Mouse (Mus musculus) brain, embryonic 14.5 days (tissue): Measurements from ENCODE around the gene Atg4c. TPM values are rescaled to one million over a fixed set of nuclear protein-coding genes. Genes with fewer than 3 reads are reported as not detected.

Experiments
- DNase-seq: peaks from one replicate; pipeline ENCODE4 v3.0.0-alpha.2; 2011; ENCODE audit warnings: low read depth
- CTCF ChIP-seq: fragments of 200-500 bp; IDR thresholded peaks from 2 replicates; pipeline ENCODE4 v1.5.1; 2012; ENCODE audit warnings: inconsistent platforms, mild to moderate bottlenecking, moderate library complexity, borderline replicate concordance; ENCODE audit not compliant: insufficient read depth, insufficient read length; ENCODE audit errors: extremely low read depth
- POLR2A ChIP-seq: fragments of 200-500 bp; IDR thresholded peaks from 2 replicates; pipeline ENCODE4 v1.6.1; 2012; ENCODE audit warnings: mild to moderate bottlenecking, inconsistent platforms, borderline replicate concordance; ENCODE audit not compliant: poor library complexity, insufficient read depth, insufficient read length, severe bottlenecking; ENCODE audit errors: extremely low read depth
- polyA plus RNA-seq: library from polyadenylated mRNA; depleted of rRNA; stranded (reverse); fragments of >200 nt; gene quantifications from 2 replicates; pipeline ENCODE4 v1.2.3, GENCODE M21; 2012

The Atg4c gene
- polyA plus RNA-seq, 1 experiment = 12.0 TPM

- no peak for DNase-seq
- TF ChIP-seq POLR2A = no peak
Measured at GRCm38 (mm10) chr4:99177255-99177654, 16.5 kb upstream of the Atg4c start.

GRCm38 (mm10) chr4:99178851-99179250, 14.9 kb upstream of the Atg4c start:
- no peak for DNase-seq
- no peak for TF ChIP-seq POLR2A

GRCm38 (mm10) chr4:99179446-99180120, 14.2 kb upstream of the Atg4c start:
- TF ChIP-seq CTCF (no peak), POLR2A (no peak)
- peak; percentile 13 for DNase-seq

GRCm38 (mm10) chr4:99180921-99181320, 12.8 kb upstream of the Atg4c start:
- TF ChIP-seq CTCF (no peak), POLR2A (no peak)
- DNase-seq = no peak

GRCm38 (mm10) chr4:99181739-99182419, 11.9 kb upstream of the Atg4c start:
- peak; percentile 81 for DNase-seq
- TF ChIP-seq POLR2A (no peak), CTCF (no peak)

- peak; percentile 83 for DNase-seq
- TF ChIP-seq CTCF (peak; percentile 38; the same call in 1 of the 2 replicates), POLR2A (no peak)
Measured at GRCm38 (mm10) chr4:99182660-99183431, 10.9 kb upstream of the Atg4c start.

- DNase-seq = no peak
- TF ChIP-seq POLR2A (no peak), CTCF (no peak)
Measured at GRCm38 (mm10) chr4:99184678-99185077, 9.1 kb upstream of the Atg4c start.

DNA sequence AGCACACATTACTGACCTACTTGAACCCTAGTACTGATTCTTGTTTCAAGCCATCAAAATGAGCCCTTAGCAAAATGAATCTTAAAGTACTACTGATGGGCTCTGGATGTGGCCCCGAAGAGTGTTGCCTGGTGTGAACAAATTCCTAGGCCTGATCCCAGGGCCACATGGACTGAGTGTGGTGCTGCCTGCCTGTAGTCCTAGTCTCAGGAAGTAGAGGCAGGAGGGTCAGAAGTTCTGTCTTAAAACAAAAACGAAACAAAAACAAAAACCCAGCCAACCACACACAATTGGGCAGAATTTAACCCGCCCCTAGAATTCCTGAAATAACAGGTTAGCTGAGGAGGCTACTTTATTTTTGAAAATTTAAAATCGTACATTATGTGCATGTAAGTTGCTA, 8.4 kb upstream of the Atg4c start:
- TF ChIP-seq CTCF (no peak), POLR2A (no peak)
- no peak for DNase-seq

DNA sequence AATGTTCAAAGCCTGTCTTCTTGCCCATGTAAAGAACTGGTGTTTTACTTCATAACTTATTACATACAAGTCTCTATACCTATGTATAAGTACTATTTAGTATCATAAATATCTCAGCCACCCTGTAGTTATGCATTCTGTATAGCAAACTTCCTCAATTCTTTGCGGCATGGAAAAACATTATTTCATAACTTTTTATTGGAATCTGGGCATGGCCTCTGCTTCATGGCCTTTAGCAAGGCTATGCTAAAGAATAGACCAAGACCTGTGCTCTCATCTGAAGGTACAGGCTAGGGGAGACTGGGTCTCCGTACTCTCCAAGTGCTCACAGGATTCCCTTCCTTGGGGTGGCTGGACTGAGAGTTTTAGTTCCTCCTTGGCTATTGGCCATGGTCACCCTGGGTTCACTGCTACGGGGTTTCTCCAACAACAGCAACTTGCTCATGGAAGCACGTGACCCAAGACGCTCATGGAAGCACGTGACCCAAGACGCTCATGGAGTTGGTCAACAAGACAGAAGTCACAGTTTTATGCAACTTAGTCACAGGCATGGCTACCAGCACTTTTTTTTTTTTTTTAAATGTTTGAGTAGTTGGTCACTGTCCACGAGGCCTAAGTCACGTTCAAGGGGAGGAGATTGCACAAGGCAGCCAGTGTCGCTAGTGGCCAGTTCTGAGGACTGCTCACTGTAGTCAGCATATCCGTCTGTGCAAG, 7.2 kb upstream of the Atg4c start:
- TF ChIP-seq POLR2A (no peak), CTCF (no peak)
- no peak for DNase-seq

GRCm38 (mm10) chr4:99192640-99193039, 1.1 kb upstream of the Atg4c start:
- no peak for TF ChIP-seq POLR2A
- TF ChIP-seq CTCF = no peak
- DNase-seq = no peak

DNA sequence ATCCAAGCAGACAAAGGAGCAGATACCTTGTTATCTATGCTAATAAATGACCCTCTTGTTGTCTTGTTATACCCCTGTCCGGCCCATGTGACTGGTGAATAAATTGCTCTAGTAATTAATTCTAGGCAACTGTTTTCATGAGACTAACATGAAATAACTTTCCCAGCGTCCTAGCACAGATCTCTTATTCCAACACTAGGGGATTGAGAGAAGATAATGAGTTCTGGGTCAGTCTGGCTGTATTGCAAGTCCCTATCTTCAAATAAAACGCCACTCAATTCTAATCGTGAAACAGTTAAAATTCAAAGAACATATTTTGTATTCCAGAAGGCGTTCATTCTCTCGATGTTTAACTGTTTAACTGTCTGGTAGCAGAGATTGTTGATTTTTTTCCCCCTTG, 520 bp upstream of the Atg4c start:
- peak; percentile 37 for DNase-seq
- TF ChIP-seq CTCF (no peak), POLR2A (no peak)
